Mouse (Mus musculus) small intestine, adult 2 months (tissue): ENCODE data around the gene Rnf151.

Experiments used
- CTCF ChIP-seq: fragments of 200-500 bp; IDR thresholded peaks from 2 replicates; pipeline ENCODE4 v1.5.1; 2012; ENCODE audit warnings: low read depth, mild to moderate bottlenecking, control low read depth, inconsistent platforms, low read length, moderate library complexity, mixed read lengths; ENCODE audit not compliant: insufficient replicate concordance, insufficient read length; ENCODE audit errors: extremely low read depth
- POLR2A ChIP-seq: fragments of 200-500 bp; IDR thresholded peaks from 2 replicates; pipeline ENCODE4 v1.6.1; 2012; ENCODE audit warnings: low read depth, mild to moderate bottlenecking, control low read depth, inconsistent platforms, low read length, moderate library complexity

- peak; percentile 78; the same call in 1 of the 2 replicates for TF ChIP-seq CTCF
- TF ChIP-seq POLR2A = no peak; the same call in 1 of the 2 replicates
Observed at GRCm38 (mm10) chr17:24745526-24746497, 27.9 kb upstream of the Rnf151 start.
